Mouse (Mus musculus): ENCODE data around the gene Dthd1. TPM values are rescaled to one million over a fixed set of nuclear protein-coding genes. Genes with fewer than 3 reads are reported as not detected.

Dthd1 gene
- polyA plus RNA-seq (2015; fragmentation: Illumina TruSeq; extraction: RNeasy Lipid Tissue Mini Kit (QIAGEN cat#74804); ENCODE audit: low read depth, low replicate concordance): 0.18 TPM

DNA sequence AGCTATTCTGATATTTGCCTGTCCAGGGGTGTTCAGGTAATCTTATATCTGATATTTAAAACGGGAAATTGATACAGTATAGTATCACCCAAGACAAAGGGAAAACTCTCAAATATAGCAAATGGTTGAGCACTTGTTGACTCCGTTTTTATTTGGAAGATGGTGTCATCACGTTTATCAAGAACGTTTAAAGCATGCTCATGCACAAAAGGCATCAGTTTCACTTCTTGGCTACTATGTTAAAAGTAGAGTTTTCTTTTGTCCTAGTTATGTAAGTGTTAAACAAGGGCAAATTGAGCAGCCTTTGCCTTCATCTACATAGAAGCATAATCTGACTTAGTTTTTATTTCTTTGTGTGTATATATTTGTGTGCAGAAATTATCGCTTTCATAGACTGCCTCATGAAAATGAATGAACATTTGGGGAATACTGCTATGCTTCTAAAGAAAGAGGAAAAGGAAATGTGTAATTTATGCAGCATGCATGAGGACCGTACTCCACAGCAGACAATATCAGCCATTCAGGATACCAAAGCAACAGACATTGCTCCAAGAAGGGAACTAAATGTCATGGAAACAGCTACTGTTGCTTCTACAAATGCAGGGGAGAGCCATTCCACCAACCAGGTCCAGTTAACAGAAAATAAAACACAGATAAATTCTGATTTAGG is at the start of gene Dthd1:
Dthd1 (plus strand) TSS at position 422 of the 670 bp plus-strand sequence.

DNA sequence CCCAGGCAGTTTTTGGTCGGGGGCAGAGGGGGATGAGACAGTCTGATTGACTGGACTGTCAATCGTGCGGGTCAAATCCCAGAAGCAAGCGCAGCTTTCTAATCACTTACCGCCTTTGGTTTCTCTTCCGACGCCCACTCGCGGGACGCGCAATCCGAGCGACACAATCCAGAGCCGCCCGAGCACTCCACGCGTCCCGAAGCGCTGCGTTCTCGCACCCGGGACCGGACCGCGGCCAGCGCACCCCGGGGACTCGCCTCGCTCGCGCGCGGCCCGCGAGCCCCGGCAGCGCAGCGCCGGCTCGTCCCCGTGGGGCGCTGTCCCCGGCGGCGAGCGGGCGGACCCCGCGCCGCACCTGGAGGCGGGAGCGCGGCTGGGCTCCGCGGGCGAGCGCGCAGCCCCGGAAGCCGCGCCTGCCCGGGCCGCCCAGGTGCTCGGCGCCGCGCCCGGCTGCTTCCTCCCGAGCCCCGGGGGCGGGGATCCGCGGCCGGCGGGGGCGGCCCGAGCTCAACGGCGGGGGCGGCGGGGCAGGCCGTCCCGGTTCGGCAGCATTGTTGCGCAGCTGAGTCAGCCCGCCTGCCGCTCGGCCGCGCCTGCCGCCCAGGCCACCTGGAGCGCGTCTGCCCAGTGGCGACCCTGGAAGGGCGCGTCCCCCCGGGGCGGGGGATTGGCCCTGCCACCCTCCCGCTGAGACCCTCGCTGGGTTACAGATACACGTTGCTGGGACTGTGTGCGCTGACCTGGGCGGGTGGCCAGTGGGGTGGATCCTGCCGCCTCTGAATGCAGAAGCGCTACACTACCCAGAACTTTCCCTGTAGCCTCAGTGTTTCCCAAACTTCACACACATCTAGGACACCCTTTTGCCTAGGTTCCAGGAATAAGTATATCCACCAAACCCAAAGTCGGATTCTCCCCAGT is 47.6 kb upstream of the Dthd1 start, which contains the start of gene Arap2:
Arap2 (minus strand) TSS at position 376 of the 918 bp plus-strand sequence.

Other genes starting within 250 kb of the Dthd1 start
- 57.9 TPM for gene Arap2, start 47.7 kb upstream of the Dthd1 start, polyA plus RNA-seq (2015; fragmentation: Illumina TruSeq; extraction: RNeasy Lipid Tissue Mini Kit (QIAGEN cat#74804); ENCODE audit: low read depth, low replicate concordance)

All from brain, adult 10 weeks (tissue).